Mouse (Mus musculus): ENCODE measurements around the gene Mthfr. TPM values are rescaled to one million over a fixed set of nuclear protein-coding genes. Genes with fewer than 3 reads are reported as not detected.

The Mthfr gene
- polyA plus RNA-seq, 1 experiment from 2014 or later = 18.4 TPM

- Histone ChIP-seq H3K4me2 (replicated peaks) (no peak overlapping the region), H3K9me3 (no peaks in the 10 kb centered on the region), H3K27me3 (replicated peaks) (no peaks in the 10 kb centered on the region), H3K4me1 (replicated peaks) (no peaks in the 10 kb centered on the region), H3K36me3 (peaks cover 67% of the 10 kb centered on the region), H3K27ac (no peak overlapping the region), H3K9ac (no peak overlapping the region), H3K4me3 (replicated peaks) (no peak overlapping the region)
- 71% methylated on average over 3 of the region's 3 CpGs for WGBS
- no peak for ATAC-seq
Measured at GRCm38 (mm10) chr4:148016981-148017380, 21.9 kb upstream of the Mthfr start.

- 0 out of 2 replicates have a peak, but pooled peaks have one; percentile 20 for ATAC-seq
- WGBS = 84% methylated on average over 2 of the region's 2 CpGs
- H3K9me3 ChIP-seq = no peaks in the 10 kb centered on the region
- no peak overlapping the region for H3K9ac ChIP-seq
- H3K4me1 ChIP-seq (replicated peaks) = no peaks in the 10 kb centered on the region
- H3K36me3 ChIP-seq = peaks cover 64% of the 10 kb centered on the region
- no peaks in the 10 kb centered on the region for H3K27me3 ChIP-seq (replicated peaks)
- no peak overlapping the region for H3K4me3 ChIP-seq (replicated peaks)
- H3K4me2 ChIP-seq (replicated peaks) = no peak overlapping the region
- H3K27ac ChIP-seq = no peak overlapping the region
Measured at GRCm38 (mm10) chr4:148018410-148018809, 20.5 kb upstream of the Mthfr start.

- no peak overlapping the region for H3K4me3 ChIP-seq (replicated peaks)
- no peak for ATAC-seq
- H3K27ac ChIP-seq = no peak overlapping the region
- H3K9ac ChIP-seq = no peak overlapping the region
- no peaks in the 10 kb centered on the region for H3K27me3 ChIP-seq (replicated peaks)
- no peak overlapping the region for H3K4me2 ChIP-seq (replicated peaks)
- H3K9me3 ChIP-seq = no peaks in the 10 kb centered on the region
- H3K36me3 ChIP-seq = peaks cover 38% of the 10 kb centered on the region
- H3K4me1 ChIP-seq (replicated peaks) = no peaks in the 10 kb centered on the region
- WGBS = 91% methylated on average over 3 of the region's 3 CpGs
Measured at GRCm38 (mm10) chr4:148024003-148024402, 14.9 kb upstream of the Mthfr start.

- WGBS = 93% methylated on average over 7 of the region's 7 CpGs
- no peaks in the 10 kb centered on the region for H3K4me1 ChIP-seq (replicated peaks)
- H3K27me3 ChIP-seq (replicated peaks) = no peaks in the 10 kb centered on the region
- H3K9me3 ChIP-seq = no peaks in the 10 kb centered on the region
- H3K27ac ChIP-seq = no peak overlapping the region
- no peak for ATAC-seq
- no peak overlapping the region for H3K4me3 ChIP-seq (replicated peaks)
- peaks cover 19% of the 10 kb centered on the region for H3K36me3 ChIP-seq
- H3K9ac ChIP-seq = no peak overlapping the region
- H3K4me2 ChIP-seq (replicated peaks) = no peak overlapping the region
Measured at GRCm38 (mm10) chr4:148029297-148029696, 9.6 kb upstream of the Mthfr start.

- H3K27ac ChIP-seq = no peak overlapping the region
- 89% methylated on average over 5 of the region's 5 CpGs for WGBS
- H3K4me2 ChIP-seq (replicated peaks) = no peak overlapping the region
- no peak overlapping the region for H3K9ac ChIP-seq
- no peak overlapping the region for H3K4me3 ChIP-seq (replicated peaks)
- H3K27me3 ChIP-seq (replicated peaks) = no peaks in the 10 kb centered on the region
- peaks cover 15% of the 10 kb centered on the region; the same call in 1 of the 2 replicates for H3K36me3 ChIP-seq
- no peaks in the 10 kb centered on the region for H3K9me3 ChIP-seq
- no peak for ATAC-seq
- H3K4me1 ChIP-seq (replicated peaks) = no peaks in the 10 kb centered on the region
Measured at GRCm38 (mm10) chr4:148030506-148030905, 8.4 kb upstream of the Mthfr start.

GRCm38 (mm10) chr4:148033858-148034410 is 4.9 kb upstream of the Mthfr start:
- Histone ChIP-seq H3K27me3 (replicated peaks) (no peaks in the 10 kb centered on the region), H3K36me3 (peaks cover 9% of the 10 kb centered on the region; the same call in 1 of the 2 replicates), H3K4me1 (replicated peaks) (peaks cover 6% of the 10 kb centered on the region), H3K9ac (no peak overlapping the region), H3K4me3 (replicated peaks) (no peak overlapping the region), H3K9me3 (no peaks in the 10 kb centered on the region), H3K4me2 (replicated peaks) (no peak overlapping the region), H3K27ac (no peak overlapping the region)
- no peak for ATAC-seq
- 86% methylated on average over 7 of the region's 7 CpGs for WGBS

- Histone ChIP-seq H3K27ac (no peak overlapping the region), H3K4me1 (replicated peaks) (peaks cover 14% of the 10 kb centered on the region), H3K4me2 (replicated peaks) (no peak overlapping the region), H3K9me3 (no peaks in the 10 kb centered on the region), H3K27me3 (replicated peaks) (no peaks in the 10 kb centered on the region), H3K9ac (no peak overlapping the region), H3K36me3 (0 out of 2 replicates have a peak, but pooled peaks cover 3% of the 10 kb centered on the region), H3K4me3 (replicated peaks) (no peak overlapping the region)
- ATAC-seq = no peak
- WGBS = 81% methylated on average over 3 of the region's 3 CpGs
Measured at GRCm38 (mm10) chr4:148035440-148035839, 3.4 kb upstream of the Mthfr start.

GRCm38 (mm10) chr4:148038079-148038599 is 738 bp upstream of the Mthfr start:
- H3K4me3 ChIP-seq (replicated peaks) = peak overlapping the region; percentile 71
- no peak; the same call in 1 of the 2 replicates for ATAC-seq
- peak overlapping the region; percentile 67 for H3K4me2 ChIP-seq (replicated peaks)
- peaks cover 33% of the 10 kb centered on the region for H3K4me1 ChIP-seq (replicated peaks)
- no peaks in the 10 kb centered on the region for H3K36me3 ChIP-seq
- no peaks in the 10 kb centered on the region for H3K9me3 ChIP-seq
- H3K27me3 ChIP-seq (replicated peaks) = no peaks in the 10 kb centered on the region
- peak overlapping the region; percentile 69 for H3K27ac ChIP-seq
- WGBS = 6% methylated on average over 26 of the region's 26 CpGs
- H3K9ac ChIP-seq = peak overlapping the region; percentile 64

GRCm38 (mm10) chr4:148039254-148040028 is 564 bp downstream of the Mthfr start:
- ATAC-seq = no peak
- Histone ChIP-seq H3K9me3 (no peaks in the 10 kb centered on the region), H3K27ac (peak overlapping the region; percentile 62), H3K27me3 (replicated peaks) (no peaks in the 10 kb centered on the region), H3K4me1 (replicated peaks) (peaks cover 35% of the 10 kb centered on the region), H3K9ac (peak overlapping the region; percentile 69), H3K4me2 (replicated peaks) (peak overlapping the region; percentile 88), H3K4me3 (replicated peaks) (peak overlapping the region; percentile 71), H3K36me3 (peaks cover 5% of the 10 kb centered on the region; the same call in 1 of the 2 replicates)
- WGBS = 17% methylated on average over 19 of the region's 19 CpGs

- Histone ChIP-seq H3K36me3 (peaks cover 8% of the 10 kb centered on the region; the same call in 1 of the 2 replicates), H3K4me3 (replicated peaks) (peak overlapping the region; percentile 47; the same call in 1 of the 2 replicates), H3K9me3 (no peaks in the 10 kb centered on the region), H3K27me3 (replicated peaks) (no peaks in the 10 kb centered on the region), H3K9ac (peak overlapping the region; percentile 47; the same call in 1 of the 2 replicates), H3K4me1 (replicated peaks) (peaks cover 35% of the 10 kb centered on the region), H3K27ac (peak overlapping the region; percentile 80), H3K4me2 (replicated peaks) (peak overlapping the region; percentile 88)
- no peak; the same call in 1 of the 2 replicates for ATAC-seq
- WGBS = 72% methylated on average over 15 of the region's 15 CpGs
Measured at GRCm38 (mm10) chr4:148040029-148040830, 1.4 kb downstream of the Mthfr start.

GRCm38 (mm10) chr4:148040933-148041610 is 2.2 kb downstream of the Mthfr start:
- Histone ChIP-seq H3K9me3 (no peaks in the 10 kb centered on the region), H3K9ac (peak overlapping the region; percentile 47), H3K27me3 (replicated peaks) (no peaks in the 10 kb centered on the region), H3K4me2 (replicated peaks) (peak overlapping the region; percentile 88), H3K4me3 (replicated peaks) (peak overlapping the region; percentile 47), H3K36me3 (peaks cover 11% of the 10 kb centered on the region; the same call in 1 of the 2 replicates), H3K4me1 (replicated peaks) (peaks cover 35% of the 10 kb centered on the region), H3K27ac (peak overlapping the region; percentile 80)
- 0% methylated on average over 19 of the region's 19 CpGs for WGBS
- peak; percentile 73 for ATAC-seq

Data from intestine, embryonic 15.5 days (tissue).